Mouse (Mus musculus): ENCODE measurements around the gene Top1. TPM values are rescaled to one million over a fixed set of nuclear protein-coding genes. Genes with fewer than 3 reads are reported as not detected.

Top1 gene
- polyA plus RNA-seq, 1 experiment from 2014 or later = 69.5 TPM

GRCm38 (mm10) chr2:160768097-160768695, 122.5 kb downstream of the Top1 start:
- no peak overlapping the region for H3K4me3 ChIP-seq
- no peaks in the 10 kb centered on the region for H3K9me3 ChIP-seq
- peaks cover 30% of the 10 kb centered on the region for H3K36me3 ChIP-seq
- DNase-seq (ENCODE audit: low spot score) = peak; percentile 69
- H3K27ac ChIP-seq = no peak overlapping the region
- peaks cover 6% of the 10 kb centered on the region; the same call in 1 of the 2 replicates for H3K4me1 ChIP-seq
- H3K27me3 ChIP-seq (ENCODE audit: insufficient read depth, poor library complexity, severe bottlenecking) = no peaks in the 10 kb centered on the region
- 74% methylated on average over 4 of the region's 4 CpGs for WGBS

GRCm38 (mm10) chr2:160768997-160769396, 123.3 kb downstream of the Top1 start:
- peaks cover 6% of the 10 kb centered on the region; the same call in 1 of the 2 replicates for H3K4me1 ChIP-seq
- H3K27ac ChIP-seq = no peak overlapping the region
- no peaks in the 10 kb centered on the region for H3K27me3 ChIP-seq (ENCODE audit: insufficient read depth, poor library complexity, severe bottlenecking)
- no peak overlapping the region for H3K4me3 ChIP-seq
- H3K36me3 ChIP-seq = peaks cover 23% of the 10 kb centered on the region
- WGBS = 84% methylated on average over 2 of the region's 2 CpGs
- DNase-seq (ENCODE audit: low spot score) = peak; percentile 62
- H3K9me3 ChIP-seq = no peaks in the 10 kb centered on the region

- no peaks in the 10 kb centered on the region for H3K27me3 ChIP-seq (ENCODE audit: insufficient read depth, poor library complexity, severe bottlenecking)
- DNase-seq (ENCODE audit: low spot score) = peak; percentile 66
- no peak overlapping the region for H3K27ac ChIP-seq
- no peak overlapping the region for H3K4me3 ChIP-seq
- peaks cover 6% of the 10 kb centered on the region; the same call in 1 of the 2 replicates for H3K4me1 ChIP-seq
- no peaks in the 10 kb centered on the region for H3K9me3 ChIP-seq
- peaks cover 12% of the 10 kb centered on the region; the same call in 1 of the 2 replicates for H3K36me3 ChIP-seq
These were observed 124.7 kb downstream of the Top1 start for GRCm38 (mm10) chr2:160770409-160770808.

GRCm38 (mm10) chr2:160770871-160771270, 125.2 kb downstream of the Top1 start:
- Histone ChIP-seq H3K27ac (no peak overlapping the region), H3K27me3 (ENCODE audit: insufficient read depth, poor library complexity, severe bottlenecking) (no peaks in the 10 kb centered on the region), H3K4me3 (no peak overlapping the region), H3K9me3 (no peaks in the 10 kb centered on the region), H3K4me1 (peaks cover 6% of the 10 kb centered on the region; the same call in 1 of the 2 replicates), H3K36me3 (peaks cover 10% of the 10 kb centered on the region; the same call in 1 of the 2 replicates)
- no peak for DNase-seq (ENCODE audit: low spot score)
- WGBS = 83% methylated on average over 1 of the region's 1 CpGs

- H3K27ac ChIP-seq = no peak overlapping the region
- H3K36me3 ChIP-seq = peaks cover 7% of the 10 kb centered on the region; the same call in 1 of the 2 replicates
- peaks cover 6% of the 10 kb centered on the region; the same call in 1 of the 2 replicates for H3K4me1 ChIP-seq
- no peaks in the 10 kb centered on the region for H3K27me3 ChIP-seq (ENCODE audit: insufficient read depth, poor library complexity, severe bottlenecking)
- WGBS = 78% methylated on average over 8 of the region's 8 CpGs
- no peak for DNase-seq (ENCODE audit: low spot score)
- no peak overlapping the region for H3K4me3 ChIP-seq
- H3K9me3 ChIP-seq = no peaks in the 10 kb centered on the region
These were observed 125.9 kb downstream of the Top1 start for GRCm38 (mm10) chr2:160771325-160772276.

Small RNA genes lying within 50 kb of the gene (microRNA-seq; reads per million reads assigned to microRNA genes)
- not detected for gene Gm23968

Other genes with a start within 250 kb of the Top1 start
- 37.5 and 44.9 TPM in 2 replicates for gene Plcg1, start 85.4 kb downstream of the Top1 start, polyA plus RNA-seq (2016; fragmentation: Nextera tagmentation; extraction: Ambion mirVana)
- 5.9 and 6.1 TPM in 2 replicates for gene Zhx3, start 227.1 kb downstream of the Top1 start, polyA plus RNA-seq (2016; fragmentation: Nextera tagmentation; extraction: Ambion mirVana)
- 1.9 and 2.4 TPM in 2 replicates for gene Lpin3, start 234.8 kb downstream of the Top1 start, polyA plus RNA-seq (2016; fragmentation: Nextera tagmentation; extraction: Ambion mirVana)

Data from heart, embryonic 10.5 days (tissue).